14 mouse cellular contexts compared by ENCODE assay signal in the genomic region with DNA sequence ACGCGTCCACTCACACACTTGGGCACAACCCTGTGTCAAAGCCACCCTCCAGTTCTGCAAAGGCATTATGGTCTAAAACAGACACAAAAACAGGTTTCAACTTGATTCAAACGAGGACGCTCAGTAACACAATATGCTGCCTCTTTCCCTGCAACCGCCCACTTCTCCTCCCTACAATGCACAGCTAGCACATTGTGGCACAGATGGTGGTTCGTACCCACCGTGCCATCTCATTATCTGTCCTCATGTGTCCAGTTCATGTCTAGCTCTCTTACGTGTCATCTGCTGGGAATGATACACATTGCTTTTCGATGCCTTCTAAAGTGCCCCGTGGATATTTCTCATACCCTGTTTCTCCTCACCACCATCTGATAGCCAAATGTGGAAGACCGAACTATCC.
DNase-seq lines count a peak whose midpoint lies in the region; ATAC-seq and TF ChIP-seq lines count a peak whose summit lies in the region.
"Had no signal": no experiment of that assay in that cellular context is flagged by ENCODE, and none has a peak within 500 bp of the region (broad histone marks: within the 10 kb centered on the region; RNA-seq: fewer than 3 reads in every experiment).

No protein-coding gene starts in this region.

- no peaks in the 10 kb centered on the region for H3K4me1 ChIP-seq in thymus, adult 2 months (replicated peaks; ENCODE audit: control insufficient read depth, insufficient read depth, low read length)
- H3K4me1 ChIP-seq in intestine, embryonic 15.5 days (replicated peaks) = no peaks in the 10 kb centered on the region
- H3K4me1 ChIP-seq: midbrain, embryonic 12.5 days had no signal

- H3K27ac ChIP-seq in thymus, adult 2 months (ENCODE audit: control insufficient read depth, insufficient read depth, low read length) = no peak overlapping the region
- no peak overlapping the region for H3K27ac ChIP-seq in intestine, embryonic 15.5 days
- H3K27ac ChIP-seq: lung, embryonic 15.5 days; midbrain, embryonic 12.5 days had no signal

- no peak for ATAC-seq in intestine, embryonic 15.5 days

- no peak overlapping the region for H3K4me3 ChIP-seq in thymus, adult 2 months (ENCODE audit: control insufficient read depth, insufficient read depth, low read length)
- no peak overlapping the region for H3K4me3 ChIP-seq in intestine, embryonic 15.5 days (replicated peaks)
- H3K4me3 ChIP-seq: lung, embryonic 15.5 days; midbrain, embryonic 12.5 days had no signal

- intact Hi-C loops in left cerebral cortex, postnatal 4 days (cut with DNase I) = no loop called here

- no peak overlapping the region for H3K9ac ChIP-seq in intestine, embryonic 15.5 days
- H3K9ac ChIP-seq: lung, embryonic 15.5 days; midbrain, embryonic 12.5 days had no signal

- H3K9me3 ChIP-seq in intestine, embryonic 15.5 days = no peaks in the 10 kb centered on the region
- H3K9me3 ChIP-seq: lung, embryonic 15.5 days; midbrain, embryonic 12.5 days had no signal

- 95% methylated on average over 11 of the region's 11 CpGs for WGBS in thymus, adult 2 months
- WGBS in intestine, embryonic 15.5 days = 88% methylated on average over 11 of the region's 11 CpGs

- H3K27me3 ChIP-seq in thymus, adult 2 months (ENCODE audit: control insufficient read depth, insufficient read depth, low read length) = no peaks in the 10 kb centered on the region
- H3K27me3 ChIP-seq in intestine, embryonic 15.5 days (replicated peaks) = no peaks in the 10 kb centered on the region
- H3K27me3 ChIP-seq: lung, embryonic 15.5 days; midbrain, embryonic 12.5 days had no signal

- DNase-seq in brain, embryonic 14.5 days (ENCODE audit: low read depth) = peak; percentile 45
- peak; percentile 60 to 67 for DNase-seq in frontal cortex, adult 2 months (ENCODE audit: extremely low spot score in 1 of 2, low spot score in 1 of 2)
- DNase-seq in layer of hippocampus, postnatal 14 days (ENCODE audit: low spot score in 2 of 2) = peak; percentile 52 to 83
- DNase-seq in left cerebral cortex, postnatal 4 days = peak; percentile 49
- DNase-seq in thymus, adult 2 months = no peak
- DNase-seq in gastrocnemius, postnatal 4 days (ENCODE audit: low spot score in 2 of 2) = no peak
- DNase-seq: adrenal gland, adult 2 months; heart, postnatal 4 days; kidney, postnatal 25 days; liver; thymus, postnatal 25 days had no signal

- TF ChIP-seq CTCF in brain, embryonic 14.5 days (IDR thresholded peaks at IDR 0.05; ENCODE audit: borderline replicate concordance, extremely low read depth, insufficient read depth, insufficient read length) = no peak
- no peak for TF ChIP-seq CTCF in thymus, adult 2 months (IDR thresholded peaks at IDR 0.05; ENCODE audit: borderline replicate concordance, control insufficient read depth, extremely low read depth, insufficient read depth, low read length, poor library complexity)

- no peaks in the 10 kb centered on the region for H3K36me3 ChIP-seq in thymus, adult 2 months (ENCODE audit: control insufficient read depth, insufficient read depth, low read length)
- H3K36me3 ChIP-seq in intestine, embryonic 15.5 days = no peaks in the 10 kb centered on the region
- H3K36me3 ChIP-seq: lung, embryonic 15.5 days; midbrain, embryonic 12.5 days had no signal

- TF ChIP-seq POLR2A in brain, embryonic 14.5 days (IDR thresholded peaks at IDR 0.05; ENCODE audit: borderline replicate concordance, extremely low read depth, insufficient read depth, insufficient read length, poor library complexity, severe bottlenecking) = no peak
- TF ChIP-seq POLR2A in thymus, adult 2 months (IDR thresholded peaks at IDR 0.05; ENCODE audit: control insufficient read depth, extremely low read depth, insufficient read depth, low read length, poor library complexity) = no peak

- H3K4me2 ChIP-seq in intestine, embryonic 15.5 days (replicated peaks) = no peak overlapping the region
- H3K4me2 ChIP-seq: lung, embryonic 15.5 days; midbrain, embryonic 12.5 days had no signal

Comparison
In these comparisons a context has a peak if more than half of its experiments do, and no peak if none do; other contexts are left out.
1. DNase-seq: peak in brain, embryonic 14.5 days (single experiment), frontal cortex, adult 2 months (2 of 2), layer of hippocampus, postnatal 14 days (2 of 2) and left cerebral cortex, postnatal 4 days (single experiment); none in thymus, adult 2 months (single experiment) and gastrocnemius, postnatal 4 days (0 of 2).